Mouse (Mus musculus) small intestine, adult 2 months (tissue): ENCODE data around the gene Csnk1g2.

Experiments
- CTCF ChIP-seq: fragments of 200-500 bp; IDR thresholded peaks from 2 replicates; pipeline ENCODE4 v1.5.1; 2012; ENCODE audit warnings: low read depth, mild to moderate bottlenecking, control low read depth, inconsistent platforms, low read length, moderate library complexity, mixed read lengths; ENCODE audit not compliant: insufficient replicate concordance, insufficient read length; ENCODE audit errors: extremely low read depth
- POLR2A ChIP-seq: fragments of 200-500 bp; IDR thresholded peaks from 2 replicates; pipeline ENCODE4 v1.6.1; 2012; ENCODE audit warnings: low read depth, mild to moderate bottlenecking, control low read depth, inconsistent platforms, low read length, moderate library complexity

GRCm38 (mm10) chr10:80621940-80622660 is 538 bp upstream of the Csnk1g2 start:
- TF ChIP-seq POLR2A, result peak; percentile 89
- peak; percentile 5; the same call in 1 of the 2 replicates for TF ChIP-seq CTCF
